Mouse (Mus musculus) liver, postnatal 0 days (tissue): ENCODE measurements around the gene Cyp2b23. TPM values are rescaled to one million over a fixed set of nuclear protein-coding genes. Genes with fewer than 3 reads are reported as not detected.
"Not testable (repeated sequence)": the region's sequence is repeated elsewhere in the genome, so short reads cannot be mapped to it uniquely, and the experiment has no call there.

Source experiments
- ATAC-seq: fragments of 200-750 bp; cut with Nextera tagmentation; 2 replicates; pipeline ENCODE4 v1.8.0; 2017; ENCODE audit warnings: mild to moderate bottlenecking, moderate library complexity
- DNase-seq: peaks from one replicate; pipeline ENCODE4 v3.0.0-alpha.2; 2016
- H3K27ac ChIP-seq: fragments of 300-500 bp; sonication (generic); 2 replicates; pipeline ENCODE4 v1.5.1; 2014; ENCODE audit warnings: antibody characterized with exemption, moderate library complexity, mild to moderate bottlenecking, low read depth
- H3K27me3 ChIP-seq: fragments of 300-500 bp; sonication (generic); 2 replicates; pipeline ENCODE4 v1.6.1; 2014; ENCODE audit warnings: low read length, control low read depth, mixed read lengths; ENCODE audit not compliant: insufficient read depth
- H3K36me3 ChIP-seq: fragments of 300-500 bp; sonication (generic); replicated peaks from 2 replicates; pipeline ENCODE4 v1.6.1; 2014; ENCODE audit warnings: mild to moderate bottlenecking, control low read depth, low read length, moderate library complexity, mixed read lengths; ENCODE audit not compliant: insufficient read depth
- H3K4me1 ChIP-seq: fragments of 300-500 bp; sonication (generic); 2 replicates; pipeline ENCODE4 v1.6.1; 2014; ENCODE audit warnings: antibody characterized with exemption, mild to moderate bottlenecking, control low read depth; ENCODE audit not compliant: insufficient read depth
- H3K4me2 ChIP-seq: fragments of 300-500 bp; sonication (generic); 2 replicates; pipeline ENCODE4 v1.6.1; 2014; ENCODE audit warnings: low read depth, mild to moderate bottlenecking, low read length, moderate library complexity, mixed read lengths
- H3K4me3 ChIP-seq: fragments of 300-500 bp; sonication (generic); 2 replicates; pipeline ENCODE4 v1.5.1; 2014; ENCODE audit warnings: low read depth, low read length
- H3K9ac ChIP-seq: fragments of 300-500 bp; sonication (generic); replicated peaks from 2 replicates; pipeline ENCODE4 v1.6.1; 2014; ENCODE audit warnings: mild to moderate bottlenecking, moderate library complexity
- H3K9me3 ChIP-seq: fragments of 300-500 bp; sonication (generic); 2 replicates; pipeline ENCODE4 v1.6.1; 2016; ENCODE audit warnings: mild to moderate bottlenecking, control low read depth, low read length, mixed read lengths
- CTCF ChIP-seq: sonication (generic); IDR thresholded peaks from 2 replicates; pipeline ENCODE4 v1.5.1; 2016; ENCODE audit warnings: antibody characterized with exemption, low read depth
- EP300 ChIP-seq: IDR thresholded peaks from 2 replicates; pipeline ENCODE4 v1.6.1; 2016; ENCODE audit warnings: antibody characterized with exemption, low read depth, mild to moderate bottlenecking
- WGBS: fragments of 180-500 bp; shearing (Covaris S2); extraction: QIAGEN DNeasy Blood & Tissue Kit; methylation state at CpG from one replicate; pipeline ENCODE4 v1.1.7; 2014; ENCODE audit not compliant: insufficient replicate concordance; 5-methylcytosine and 5-hydroxymethylcytosine counted together
- polyA plus RNA-seq: library from polyadenylated mRNA; unstranded; fragments of >200 nt; fragmentation: Nextera tagmentation; extraction: Ambion mirVana; gene quantifications from 2 replicates; pipeline ENCODE4 v1.2.1, GENCODE M21; 2015

Cyp2b23 gene
- polyA plus RNA-seq, 1 experiment from 2014 or later = not detected

DNA sequence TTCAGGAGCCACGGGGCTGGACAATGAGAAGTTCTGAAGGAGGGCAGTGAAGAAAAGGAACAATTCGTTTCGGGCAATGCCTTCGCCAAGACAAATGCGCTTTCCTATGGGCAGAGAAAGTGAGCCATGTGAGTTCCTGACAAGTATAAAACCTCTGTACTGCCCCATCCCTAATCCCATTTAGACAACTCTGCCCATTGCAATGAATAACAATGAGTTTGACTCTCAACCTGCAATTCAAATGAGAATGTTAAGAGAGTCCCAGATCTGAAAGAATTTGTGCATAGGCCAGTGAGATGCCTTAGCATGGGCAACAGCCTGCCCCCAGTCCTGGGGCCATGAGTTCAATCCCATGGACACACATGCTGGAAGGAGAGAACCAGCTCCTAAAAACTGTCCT, 20.2 kb downstream of the Cyp2b23 start:
- Histone ChIP-seq H3K27ac (no peak overlapping the region), H3K36me3 (no peaks in the 10 kb centered on the region), H3K4me3 (no peak overlapping the region), H3K27me3 (no peaks in the 10 kb centered on the region), H3K4me2 (no peak overlapping the region), H3K9me3 (no peaks in the 10 kb centered on the region), H3K4me1 (no peaks in the 10 kb centered on the region), H3K9ac (no peak overlapping the region)
- ATAC-seq (no peak), DNase-seq (no peak)
- TF ChIP-seq CTCF = no peak
- no peak for TF ChIP-seq EP300
- WGBS = 79% methylated on average over 5 of the region's 5 CpGs

DNA sequence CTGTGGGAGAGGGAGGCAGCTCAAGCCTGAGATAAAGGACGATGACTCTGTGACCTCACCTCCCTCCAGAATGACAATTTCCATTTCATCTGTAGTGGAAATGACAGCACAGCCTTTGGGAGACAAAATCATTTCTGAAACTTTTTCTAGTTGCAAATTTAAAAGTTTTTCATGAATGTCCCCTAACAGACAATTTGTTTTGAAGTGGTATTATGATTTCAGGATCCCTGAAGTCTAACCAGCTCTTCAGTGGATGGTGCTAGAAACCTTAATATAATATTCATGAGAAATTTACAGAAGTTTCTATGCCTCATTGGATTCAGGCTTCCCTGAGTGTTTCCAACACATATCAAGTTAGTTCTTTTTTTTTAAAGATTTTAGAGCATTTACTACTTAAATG, 67.9 kb downstream of the Cyp2b23 start, which contains the start of gene Vmn1r185:
TSS of gene Vmn1r185 (minus strand) at position 101 of the 400 bp plus-strand sequence.
- not testable (repeated sequence) for H3K27me3 ChIP-seq, ATAC-seq, H3K4me1 ChIP-seq, H3K27ac ChIP-seq, DNase-seq, H3K9me3 ChIP-seq, H3K4me3 ChIP-seq, H3K9ac ChIP-seq, H3K4me2 ChIP-seq, H3K36me3 ChIP-seq
- WGBS = 70% methylated on average over 1 of the region's 1 CpGs

Other genes with a start within 250 kb of the Cyp2b23 start
- gene Nlrp9a, start 151.4 kb downstream of the Cyp2b23 start, polyA plus RNA-seq = not detected in 2 replicates
- not detected in 2 replicates for gene Vmn1r185, start 68.0 kb downstream of the Cyp2b23 start, polyA plus RNA-seq
- gene Cyp2b19, start 70.7 kb upstream of the Cyp2b23 start, polyA plus RNA-seq = not detected in 2 replicates
- 0.59 and 0.80 TPM in 2 replicates for gene Cyp2g1, start 122.5 kb upstream of the Cyp2b23 start, polyA plus RNA-seq
- gene Cyp2a5, start 148.9 kb upstream of the Cyp2b23 start, polyA plus RNA-seq = 5.4 and 5.6 TPM in 2 replicates